Mouse (Mus musculus) cerebellum, postnatal 4 days (tissue): ENCODE data around the gene Vmn1r57.
"Not testable (repeated sequence)": the region's sequence is repeated elsewhere in the genome, so short reads cannot be mapped to it uniquely, and the experiment has no call there.

Experiments used
- DNase-seq, 2 experiments: peaks; one replicate each; pipeline ENCODE4 v3.0.0; 2022; ENCODE audit warnings: low spot score in 2 of 2, mixed read lengths in 1 of 2

The Vmn1r57 gene

GRCm38 (mm10) chr7:5218193-5218592 lies at the start of gene Vmn1r57:
Gene Vmn1r57 (plus strand): TSS chr7:5218493.
- DNase-seq = not testable (repeated sequence)

GRCm38 (mm10) chr7:5196647-5197046 lies 21.6 kb upstream of the Vmn1r57 start, which contains the start of gene Vmn1r56:
Gene Vmn1r56 (minus strand): TSS chr7:5196747.
- not testable (repeated sequence) for DNase-seq

GRCm38 (mm10) chr7:5263051-5263450 lies 44.8 kb downstream of the Vmn1r57 start:
- DNase-seq = no peak
